Mouse (Mus musculus): Measurements from ENCODE around the gene Pla2g5.
A peak's percentile ranks its signal among the peaks of the same experiment; 100 is the strongest.
"Not testable (repeated sequence)": the region's sequence is repeated elsewhere in the genome, so short reads cannot be mapped to it uniquely, and the experiment has no call there.

Gene Pla2g5

DNA sequence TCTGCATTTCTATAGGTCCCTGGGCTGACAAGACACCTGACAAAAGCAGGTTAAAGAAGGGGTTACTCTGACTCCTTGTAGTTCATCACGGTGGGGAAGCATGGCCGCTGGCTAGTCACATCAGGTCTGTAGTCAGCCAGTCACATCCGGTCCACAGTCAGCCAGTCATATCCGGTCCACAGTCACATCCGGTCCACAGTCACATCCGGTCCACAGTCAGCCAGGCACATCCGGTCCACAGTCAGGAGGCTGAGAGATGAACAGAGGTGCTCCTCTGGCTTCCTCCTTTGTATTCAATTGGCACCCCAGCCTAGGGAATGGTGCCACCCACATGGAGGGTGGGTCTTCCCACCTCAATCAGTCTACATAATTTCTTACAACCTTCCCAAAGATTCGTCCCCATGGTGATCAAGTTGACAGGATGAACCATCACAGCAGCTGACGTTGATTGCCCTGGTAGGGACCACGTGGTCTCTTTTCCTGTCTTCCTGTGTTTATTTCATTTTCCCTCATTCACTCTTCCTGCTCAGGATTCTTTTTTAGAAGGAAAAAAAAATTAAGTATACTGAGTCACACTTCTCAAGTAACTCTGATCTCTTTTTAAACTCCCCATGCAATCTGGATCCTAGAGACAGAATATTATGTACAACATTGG is at the start of gene Pla2g5:
Gene Pla2g5, minus strand, starts transcription at position 139 of the 655 bp plus-strand sequence.
- no peak for DNase-seq

DNA sequence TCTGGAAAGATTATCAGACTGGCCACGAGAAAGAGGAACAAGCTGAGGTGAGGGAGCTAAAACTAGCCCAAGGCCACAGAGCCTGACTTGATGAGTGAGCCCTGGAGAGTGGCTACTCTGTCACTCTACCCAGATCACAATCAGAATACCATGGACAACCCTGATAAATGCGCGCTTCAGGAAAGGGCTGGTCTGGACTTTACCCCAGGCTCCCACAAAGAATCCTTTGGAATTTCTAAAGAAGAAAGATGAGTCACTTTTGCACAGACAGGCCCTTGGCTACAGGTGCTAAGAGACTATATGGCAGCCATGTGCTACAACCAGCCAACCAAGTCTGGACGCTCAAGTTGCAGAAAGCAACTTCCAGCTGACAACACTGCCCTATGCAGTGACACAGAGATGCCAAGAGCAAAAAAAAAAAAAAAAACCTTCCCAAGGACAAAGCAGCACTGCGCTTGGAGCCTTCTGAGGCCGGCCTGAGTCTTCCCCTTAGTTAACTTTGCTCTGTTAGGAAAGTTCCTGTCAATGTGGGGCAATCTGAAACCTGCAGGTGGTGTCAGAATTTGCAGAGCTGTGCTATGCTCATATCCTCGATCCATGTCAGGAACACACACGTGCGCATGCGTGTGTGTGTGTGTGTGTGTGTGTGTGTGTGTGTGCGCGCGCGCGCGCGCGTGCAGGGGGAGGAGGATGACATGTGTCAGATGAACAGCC is 42.5 kb upstream of the Pla2g5 start:
- DNase-seq, result no peak

DNA sequence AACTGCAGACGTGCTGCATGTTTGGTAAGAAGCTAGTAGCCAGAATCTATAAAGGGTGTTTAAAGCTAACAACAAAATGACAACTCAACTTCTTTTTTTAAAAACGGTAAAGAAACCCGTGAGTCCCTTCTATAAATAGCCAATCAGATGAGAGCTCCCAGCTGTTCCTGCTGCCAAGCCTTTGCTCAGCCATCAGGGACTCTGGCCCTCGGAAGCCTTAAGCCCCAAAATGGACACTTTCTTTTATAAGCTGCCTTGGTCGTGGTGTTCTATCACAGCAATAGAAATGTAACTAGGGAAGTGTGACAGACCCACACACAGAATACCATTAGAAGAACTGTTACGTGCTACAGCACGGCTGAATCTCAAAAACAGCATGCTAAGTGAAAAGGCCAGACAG is 36.1 kb upstream of the Pla2g5 start:
- DNase-seq, result no peak

DNA sequence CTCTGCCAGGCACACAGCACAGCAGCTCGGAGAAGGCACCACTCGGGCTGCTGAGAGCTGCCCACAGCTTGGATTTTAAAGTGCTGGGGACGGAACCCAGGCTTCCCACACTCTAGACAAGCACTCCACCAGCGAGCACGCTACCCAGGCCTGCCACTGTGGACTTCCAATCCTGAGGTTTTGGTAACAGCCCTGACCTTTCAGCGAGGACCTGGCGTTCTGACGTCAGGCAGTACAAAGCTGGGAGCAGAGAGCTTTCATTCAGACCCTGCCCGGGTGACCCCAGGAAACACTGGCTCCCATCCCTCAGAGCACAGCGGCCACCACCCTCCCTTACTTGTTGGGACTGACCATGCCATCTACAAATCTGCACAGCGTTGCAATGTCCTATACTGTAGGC is 30.5 kb upstream of the Pla2g5 start:
- DNase-seq, result not testable (repeated sequence)

DNA sequence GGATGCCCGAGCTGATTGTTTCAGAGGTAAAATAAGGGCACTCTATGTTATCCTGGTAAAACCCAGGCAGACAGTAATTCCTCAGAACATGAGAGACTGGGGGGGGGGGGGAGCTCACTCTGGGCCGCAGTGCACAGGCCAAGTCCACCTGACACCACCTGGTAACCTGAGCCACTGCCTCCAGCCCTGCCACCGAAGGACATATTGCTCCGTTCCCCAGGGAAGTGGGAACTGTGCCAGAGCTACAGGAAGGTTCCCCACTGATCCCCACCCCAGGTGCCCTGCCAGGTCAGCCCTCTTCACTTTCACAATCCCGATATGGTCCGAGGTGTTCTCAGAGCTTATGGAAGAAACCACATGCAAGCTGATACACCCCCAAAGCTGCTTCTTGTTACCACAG is 29.4 kb upstream of the Pla2g5 start:
- DNase-seq, result no peak

DNA sequence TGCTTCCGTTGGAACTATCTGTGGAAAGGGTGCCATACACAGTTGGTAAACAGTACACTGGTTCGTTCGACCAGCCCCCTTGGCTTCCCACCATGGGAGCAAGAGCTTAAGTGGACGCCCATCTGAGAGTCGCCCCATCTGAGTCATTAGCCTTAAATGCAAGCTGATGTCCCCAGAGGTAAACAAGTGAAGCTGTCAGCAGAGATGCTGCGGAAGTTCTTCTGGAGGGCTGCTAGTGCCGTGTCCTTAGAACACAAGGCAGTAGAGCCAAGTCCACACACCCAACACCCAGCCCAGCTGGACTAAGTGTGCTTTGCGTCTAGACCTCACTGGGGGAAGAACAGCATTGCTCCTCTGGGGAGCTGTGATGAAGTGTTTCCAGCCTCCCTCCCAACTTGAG is 26.4 kb upstream of the Pla2g5 start:
- DNase-seq, result no peak

DNA sequence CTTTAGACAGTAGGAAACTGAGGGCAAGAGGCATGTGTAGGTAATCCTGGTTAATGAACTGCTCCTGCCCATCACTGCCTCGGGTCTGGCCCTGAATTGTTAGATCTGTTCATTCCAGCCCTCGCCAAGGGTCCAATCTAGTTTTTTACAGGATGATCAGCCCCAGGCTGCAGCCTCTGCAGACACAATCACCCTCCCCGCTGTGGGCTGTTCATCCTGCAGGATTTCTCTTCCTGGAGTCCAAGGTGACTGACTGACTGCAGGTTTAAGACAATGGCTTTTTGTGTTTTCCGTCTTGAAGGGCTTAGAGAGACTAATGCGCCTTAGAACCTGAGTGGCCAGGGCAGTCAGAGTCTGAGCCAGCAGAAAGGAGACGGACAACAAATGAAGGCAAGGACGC is 25.9 kb upstream of the Pla2g5 start:
- DNase-seq, result no peak

DNA sequence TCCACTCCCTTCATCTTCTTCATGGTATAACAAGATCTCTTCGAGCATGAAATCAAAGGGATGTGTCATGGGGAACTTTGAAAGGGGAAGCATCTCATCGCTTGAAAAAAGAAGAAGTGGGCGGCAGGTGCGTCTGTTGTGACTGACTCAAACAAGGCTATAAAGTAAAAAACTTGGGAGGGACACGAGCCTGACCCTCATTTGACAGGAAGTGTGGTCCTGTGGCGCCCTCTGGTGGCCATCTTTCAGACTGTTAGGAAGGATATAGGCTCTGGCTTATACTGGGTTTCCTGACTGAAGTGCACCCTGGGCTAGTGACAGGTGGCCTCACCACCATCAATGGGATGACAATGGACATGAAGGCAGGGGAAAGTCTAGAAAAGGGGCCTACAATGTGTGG is 21.0 kb upstream of the Pla2g5 start:
- peak; percentile 86 for DNase-seq

DNA sequence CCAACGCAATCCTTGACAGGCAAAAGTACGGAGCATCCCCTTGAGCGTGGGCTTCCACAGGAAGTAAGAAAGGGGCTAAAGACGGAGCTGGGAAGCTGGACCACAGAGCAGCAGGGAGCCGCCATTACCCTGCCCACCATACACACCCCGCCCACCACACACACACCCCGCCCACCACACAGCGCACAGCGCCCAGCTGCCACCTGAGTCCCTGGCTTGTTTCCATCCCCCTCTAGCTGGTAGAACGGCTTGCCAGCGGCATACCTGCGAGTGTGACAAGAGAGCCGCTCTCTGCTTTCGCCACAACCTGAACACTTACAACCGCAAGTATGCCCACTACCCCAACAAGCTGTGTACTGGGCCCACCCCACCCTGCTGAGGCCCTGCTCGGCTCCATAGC is 18.9 kb upstream of the Pla2g5 start:
- peak; percentile 30 for DNase-seq

DNA sequence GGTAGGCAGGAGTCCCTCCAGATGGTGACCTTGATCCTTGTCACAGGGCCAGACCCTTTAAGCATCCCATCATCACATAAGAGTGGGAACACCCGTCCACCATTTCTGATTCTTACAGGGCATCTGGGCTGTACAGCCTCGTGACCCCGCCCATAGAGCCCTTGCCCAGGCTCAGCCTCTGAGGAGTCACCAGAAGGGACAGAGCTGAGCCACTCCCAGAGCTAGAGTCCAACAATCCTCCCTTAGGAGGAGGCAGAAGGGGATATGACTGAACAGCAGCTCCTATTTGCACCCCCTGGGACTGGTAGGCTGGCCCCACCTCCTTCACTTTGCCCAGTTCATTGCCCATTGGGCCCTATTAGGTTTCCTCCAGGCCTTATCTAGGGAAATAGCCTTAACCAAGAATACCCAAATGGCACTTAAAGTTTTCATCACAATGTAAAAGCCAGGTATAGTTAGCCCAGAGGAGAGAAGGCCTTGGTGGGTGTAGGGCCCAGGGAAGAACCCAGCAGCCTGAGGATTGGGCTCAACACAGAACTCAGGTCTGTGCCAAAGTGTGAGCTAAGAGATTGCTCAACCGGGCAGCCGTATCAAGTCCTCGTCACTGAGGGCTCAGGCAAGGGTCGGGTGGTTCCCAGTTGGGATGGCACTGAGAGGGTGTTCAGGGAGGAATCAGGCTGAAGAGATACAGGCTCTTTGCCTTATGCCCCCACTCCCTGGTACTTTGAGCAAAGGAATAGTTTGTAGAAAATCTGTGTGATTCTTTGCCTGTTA is 17.7 kb upstream of the Pla2g5 start:
- DNase-seq, result no peak

DNA sequence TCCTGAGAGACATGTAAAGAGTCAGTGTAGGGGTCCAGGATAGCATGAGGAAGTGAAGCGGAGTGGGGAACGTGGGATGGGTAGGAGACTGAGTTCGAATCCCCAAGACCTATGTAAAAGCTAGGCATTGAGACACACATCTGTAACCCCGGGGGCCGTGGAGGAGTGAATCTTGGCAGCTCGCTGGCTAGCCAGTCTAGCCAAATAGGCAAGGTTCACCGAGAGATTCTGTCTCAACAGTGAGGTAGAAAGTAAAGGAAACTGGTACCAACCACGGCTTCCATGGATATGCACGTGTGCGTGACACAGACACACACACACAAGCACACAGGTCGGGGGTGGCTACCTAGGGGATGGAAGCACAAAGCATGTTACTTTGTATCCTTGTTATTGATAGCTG is 16.5 kb upstream of the Pla2g5 start:
- no peak for DNase-seq

DNA sequence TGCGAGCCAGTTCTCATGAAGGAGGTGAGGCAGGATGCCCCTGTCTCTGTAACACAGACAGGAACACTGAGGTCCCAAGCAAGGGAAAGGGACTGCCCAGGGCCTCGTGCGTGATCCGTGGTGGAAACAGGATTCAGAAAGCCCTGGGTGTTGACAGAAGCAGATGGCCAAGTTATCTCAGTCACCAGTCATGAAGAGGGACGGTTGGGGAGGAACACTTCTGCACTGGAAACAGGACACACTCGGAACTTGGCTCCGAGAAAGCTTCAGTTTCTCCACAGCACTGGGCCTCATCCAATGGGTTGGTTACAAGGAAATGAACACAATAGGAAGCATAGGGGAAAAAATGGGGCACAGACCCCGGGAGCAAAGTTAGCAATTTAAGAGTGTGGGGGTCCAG is 15.5 kb upstream of the Pla2g5 start:
- DNase-seq, result no peak

DNA sequence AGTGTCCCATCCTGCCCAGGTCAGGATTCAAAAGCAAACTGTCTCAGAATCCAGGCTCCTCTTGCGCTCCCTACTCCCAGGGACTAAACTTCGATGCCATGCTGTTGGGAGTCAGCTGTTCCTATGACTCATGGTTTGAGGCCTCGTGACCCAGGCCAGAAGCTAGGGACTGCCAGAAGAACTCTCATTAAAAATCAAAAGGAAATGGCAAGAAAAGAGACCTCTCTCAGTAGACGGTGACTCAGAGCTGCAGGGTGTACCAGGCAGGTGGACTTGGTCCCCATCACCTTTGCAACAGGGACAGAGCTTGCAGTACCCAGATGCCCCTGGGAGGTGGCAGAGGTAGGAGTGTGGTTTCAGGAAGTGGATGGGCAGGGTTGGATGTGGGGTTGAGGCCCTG is 14.4 kb upstream of the Pla2g5 start, which contains the start of gene Pla2g2e:
Gene Pla2g2e, plus strand, starts transcription at position 212 of the 400 bp plus-strand sequence.
- DNase-seq, result no peak

DNA sequence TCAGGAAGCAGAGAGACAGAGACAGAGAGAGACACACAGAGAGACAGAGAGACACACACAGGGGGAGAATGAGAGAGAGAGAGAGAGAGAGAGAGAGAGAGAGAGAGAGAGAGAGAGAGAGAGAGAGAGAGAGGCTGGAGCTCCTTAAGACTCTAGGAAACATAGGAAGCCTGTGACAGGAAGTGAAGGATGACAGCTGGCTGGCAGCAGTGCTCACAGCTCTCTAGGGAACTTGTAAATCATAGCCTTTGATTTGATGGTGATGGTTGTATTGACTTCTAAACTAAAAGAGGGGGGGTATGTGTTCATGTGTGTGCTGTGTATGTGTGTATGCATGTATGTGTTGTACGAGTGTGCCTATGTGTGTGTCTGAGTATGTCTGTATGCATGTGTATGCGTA is 12.7 kb upstream of the Pla2g5 start:
- no peak for DNase-seq

DNA sequence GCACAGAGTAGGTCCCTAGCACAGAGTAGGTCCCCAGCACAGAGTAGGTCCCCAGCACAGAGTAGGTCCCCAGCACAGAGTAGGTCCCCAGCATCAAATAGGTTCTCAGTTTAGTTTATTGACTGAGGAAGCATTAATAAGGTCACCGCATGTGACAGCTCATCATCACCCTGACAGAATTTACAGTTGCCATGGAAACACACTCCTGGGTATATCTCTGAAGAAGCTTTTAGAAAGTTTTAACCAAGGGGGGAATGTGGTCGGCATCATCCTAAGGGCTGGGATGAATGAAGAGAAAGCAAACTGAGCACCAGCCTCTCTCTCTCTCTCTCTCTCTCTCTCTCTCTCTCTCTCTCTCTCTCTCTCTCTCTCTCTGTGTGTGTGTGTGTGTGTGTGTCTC is 12.0 kb upstream of the Pla2g5 start:
- DNase-seq, result not testable (repeated sequence)

DNA sequence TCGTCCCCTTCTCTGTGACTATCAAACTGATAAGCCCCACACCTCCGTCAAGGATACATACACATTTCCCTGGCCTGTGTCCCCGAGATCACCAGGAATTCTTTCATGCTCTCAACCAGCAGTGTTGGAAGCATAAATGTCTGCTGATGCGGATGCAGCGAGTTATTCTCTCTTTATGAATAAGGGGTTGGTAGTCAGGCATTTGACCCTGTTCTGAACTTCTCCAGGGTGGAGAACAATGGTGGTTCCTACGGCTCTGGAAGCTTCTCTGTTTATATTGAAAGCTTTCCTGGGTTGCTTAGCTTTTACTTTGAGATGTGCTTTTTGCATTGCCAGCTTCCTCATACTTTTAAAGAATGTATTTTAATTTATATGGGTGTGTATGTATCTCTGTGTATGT is 10.6 kb upstream of the Pla2g5 start, which contains the start of gene Gm13030:
Gene Gm13030, minus strand, starts transcription at position 101 of the 400 bp plus-strand sequence.
- DNase-seq, result no peak

DNA sequence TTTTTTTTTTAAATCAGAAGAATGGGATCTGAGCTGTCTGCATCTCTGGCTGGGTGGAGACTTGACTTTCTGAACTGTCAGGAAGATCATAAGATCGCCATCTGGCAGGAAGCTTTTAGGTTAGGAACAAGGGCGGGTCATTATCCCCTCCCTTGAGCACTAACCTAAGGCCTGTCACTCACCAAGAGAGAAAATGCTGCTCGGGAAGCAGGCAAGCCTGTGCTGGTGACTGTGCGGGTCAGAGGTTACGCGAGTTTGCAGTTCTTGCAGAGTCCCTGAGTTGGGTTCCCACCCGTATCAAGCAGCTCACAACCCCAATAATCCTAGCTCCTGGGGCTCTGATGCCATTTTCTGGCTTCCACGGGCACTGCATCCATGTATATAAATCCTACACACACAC is 5.4 kb upstream of the Pla2g5 start:
- no peak for DNase-seq

DNA sequence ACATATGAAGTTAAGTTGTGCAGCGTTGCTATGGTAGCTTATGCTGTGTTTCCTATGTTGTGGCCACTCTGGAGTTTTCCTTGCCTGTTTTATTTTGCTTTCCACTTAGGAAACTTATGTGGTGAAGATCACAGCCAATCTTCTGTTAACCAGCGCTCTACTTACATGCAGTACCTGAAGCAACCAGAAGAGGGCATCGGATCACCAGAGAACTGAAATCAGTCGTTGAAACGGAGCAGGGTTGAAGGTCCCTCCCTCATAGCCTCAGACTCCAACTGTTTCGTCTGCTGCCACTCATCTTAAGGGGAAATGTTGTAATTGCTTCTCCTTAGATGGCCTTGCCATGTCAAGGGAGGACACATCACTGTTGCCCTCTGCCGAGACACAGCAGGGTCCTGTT is 3.1 kb upstream of the Pla2g5 start:
- peak; percentile 80 for DNase-seq

DNA sequence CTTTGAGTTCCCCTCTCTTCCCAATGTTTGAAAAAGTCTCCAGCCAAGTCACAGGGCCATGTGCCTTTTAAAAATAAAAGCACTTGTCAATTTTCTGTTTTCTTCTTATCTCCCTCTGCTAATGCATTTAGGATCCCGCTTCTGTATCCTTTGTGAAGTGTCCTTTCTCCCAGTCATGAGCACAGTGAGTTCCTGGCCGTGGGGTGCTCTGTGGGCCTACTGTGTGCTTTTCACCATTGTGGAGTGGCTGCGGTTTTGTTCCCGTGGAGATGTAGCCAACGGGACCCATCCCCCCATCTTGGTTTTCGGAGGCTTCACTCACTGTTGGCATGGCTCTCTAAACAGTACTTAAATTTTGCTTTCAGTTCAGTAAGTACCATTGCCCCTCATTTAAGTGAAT is 2.7 kb upstream of the Pla2g5 start:
- no peak for DNase-seq

DNA sequence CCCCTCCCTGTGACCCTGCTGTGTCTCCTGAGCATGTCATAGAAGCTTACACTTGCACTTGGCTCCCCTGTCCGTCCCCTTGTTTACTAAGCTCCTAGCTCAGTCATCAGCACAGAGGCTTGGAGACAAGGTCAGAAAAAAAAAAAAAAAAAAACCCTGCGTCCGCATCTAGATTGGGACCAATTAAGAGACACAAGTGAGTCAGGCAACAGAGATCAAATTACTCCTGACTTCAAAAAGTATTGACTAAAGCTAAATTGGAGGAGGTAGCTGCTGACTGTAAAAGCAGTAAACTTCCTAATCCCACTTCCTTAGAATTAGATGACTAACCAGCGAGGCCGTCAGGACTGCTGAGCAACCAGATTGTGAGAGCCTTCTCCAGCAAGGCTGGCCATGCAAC is 1.8 kb upstream of the Pla2g5 start:
- no peak for DNase-seq

DNA sequence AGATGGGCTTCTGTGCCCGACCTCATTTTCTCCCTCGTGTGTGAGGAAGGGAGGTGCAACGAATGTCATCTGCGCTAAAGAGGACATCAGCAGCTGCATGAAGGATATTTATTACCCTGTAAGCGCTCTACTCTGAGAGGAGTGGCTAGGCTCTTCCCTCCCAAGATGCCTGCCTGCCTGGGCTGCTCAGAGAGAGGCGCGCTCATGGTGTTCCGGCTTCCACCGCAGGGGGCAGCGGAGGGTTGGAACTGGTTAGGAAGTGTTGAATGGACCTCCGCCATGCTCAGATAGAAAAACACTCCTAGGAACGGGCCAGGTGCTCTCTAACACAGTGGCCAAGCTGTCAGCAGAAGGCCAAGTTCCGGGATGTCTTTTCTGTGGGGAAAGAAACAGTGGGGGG is 3.6 kb downstream of the Pla2g5 start:
- DNase-seq, result peak; percentile 92

DNA sequence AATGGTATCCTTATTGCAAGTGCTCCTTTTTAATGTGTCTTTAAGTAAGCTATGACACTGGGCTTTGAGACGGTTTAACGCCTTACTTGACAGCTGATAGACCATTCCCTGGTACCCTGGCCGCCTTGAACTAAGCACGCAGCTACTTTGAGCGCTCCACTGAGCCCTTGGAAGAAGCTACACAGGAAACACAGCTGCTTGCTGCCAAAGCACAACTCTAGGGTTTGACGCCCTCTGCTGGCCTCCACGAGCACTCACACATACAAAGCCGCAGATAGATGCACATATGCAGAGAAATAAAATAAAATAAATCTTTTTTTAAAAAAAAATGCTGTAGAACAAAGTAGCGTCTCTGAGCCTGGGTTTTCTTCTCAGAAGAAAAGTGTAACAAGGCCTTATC is 4.0 kb downstream of the Pla2g5 start:
- peak; percentile 86 for DNase-seq

DNA sequence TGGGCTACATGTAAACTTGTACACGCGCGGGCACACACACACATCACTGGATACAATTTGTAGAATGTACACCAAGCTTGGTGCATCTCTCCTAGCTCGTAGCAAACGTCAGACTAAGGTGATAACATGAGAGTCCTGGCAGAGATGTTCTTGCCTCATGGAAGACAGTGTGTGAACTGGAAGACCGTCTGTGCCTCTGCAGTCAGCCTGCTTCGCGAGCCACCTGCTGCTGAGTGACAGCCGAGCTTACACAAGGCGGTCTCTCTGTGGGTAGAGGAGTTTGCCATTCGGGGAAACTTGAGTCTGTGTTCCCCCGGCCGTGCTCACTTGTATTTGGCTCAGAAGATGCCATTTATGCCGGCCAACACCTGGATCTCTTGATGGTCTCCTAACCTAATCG is 4.8 kb downstream of the Pla2g5 start:
- no peak for DNase-seq

DNA sequence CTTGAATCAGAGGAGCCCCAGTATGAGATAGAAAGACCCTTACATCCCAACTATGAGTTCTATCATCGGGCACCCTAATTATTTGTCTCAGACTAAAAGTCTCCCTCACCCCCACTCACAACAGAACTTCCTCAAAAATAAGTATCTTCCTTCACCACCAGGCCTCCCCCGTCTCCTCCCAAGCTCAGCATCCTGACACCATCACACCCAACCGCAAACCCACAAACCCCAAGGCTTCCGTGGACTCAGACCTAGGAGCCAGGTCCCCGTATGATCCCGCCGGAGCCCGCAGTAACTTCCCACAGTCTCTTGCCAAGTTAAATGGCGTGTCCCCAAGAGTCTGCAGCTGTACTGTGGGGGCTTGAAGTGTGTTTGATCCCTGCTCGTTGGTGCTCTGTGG is 5.7 kb downstream of the Pla2g5 start:
- no peak for DNase-seq

All from retina, postnatal 1 day (tissue).